Mouse (Mus musculus): Measurements from ENCODE around the gene Cdh26. TPM values are rescaled to one million over a fixed set of nuclear protein-coding genes. Genes with fewer than 3 reads are reported as not detected.

Gene Cdh26
- polyA plus RNA-seq, 1 experiment = not detected

GRCm38 (mm10) chr2:178520216-178520615, 89.9 kb downstream of the Cdh26 start:
- no peaks in the 10 kb centered on the region for H3K79me2 ChIP-seq (ENCODE audit: control insufficient read depth, insufficient read depth)
- TF ChIP-seq CEBPB (IDR thresholded peaks at IDR 0.05; ENCODE audit: low read depth) = no peak
- no peak for TF ChIP-seq CTCF (IDR thresholded peaks at IDR 0.05; ENCODE audit: control insufficient read depth, insufficient read depth, insufficient read length)
- no peak for TF ChIP-seq MYOD1 (IDR thresholded peaks at IDR 0.05; ENCODE audit: control insufficient read depth, insufficient read length, low read depth)
- TF ChIP-seq FOSL1 (IDR thresholded peaks at IDR 0.05; ENCODE audit: insufficient read depth, low read length, poor library complexity, severe bottlenecking) = no peak
- no peak for TF ChIP-seq MAX (IDR thresholded peaks at IDR 0.05)
- no peak for TF ChIP-seq USF1 (IDR thresholded peaks at IDR 0.05; ENCODE audit: low read depth)
- TF ChIP-seq MYOG (IDR thresholded peaks at IDR 0.05; ENCODE audit: control insufficient read depth, extremely low read depth, insufficient read length) = no peak
- no peak overlapping the region for H3ac ChIP-seq (ENCODE audit: control insufficient read depth, insufficient read length, low read depth)
- H3K27me3 ChIP-seq (ENCODE audit: control insufficient read depth, insufficient read depth, insufficient read length) = no peaks in the 10 kb centered on the region
- H3K79me3 ChIP-seq (ENCODE audit: low read depth) = no peaks in the 10 kb centered on the region
- no peak overlapping the region for H3K4me3 ChIP-seq (ENCODE audit: insufficient read depth, poor library complexity, severe bottlenecking)
- H3K36me3 ChIP-seq (ENCODE audit: control insufficient read depth, insufficient read depth) = no peaks in the 10 kb centered on the region

GRCm38 (mm10) chr2:178522331-178522730, 92.0 kb downstream of the Cdh26 start:
- TF ChIP-seq MYOG (IDR thresholded peaks at IDR 0.05; ENCODE audit: control insufficient read depth, extremely low read depth, insufficient read length) (no peak), FOSL1 (IDR thresholded peaks at IDR 0.05; ENCODE audit: insufficient read depth, low read length, poor library complexity, severe bottlenecking) (no peak), CEBPB (IDR thresholded peaks at IDR 0.05; ENCODE audit: low read depth) (no peak), CTCF (IDR thresholded peaks at IDR 0.05; ENCODE audit: control insufficient read depth, insufficient read depth, insufficient read length) (no peak), MYOD1 (IDR thresholded peaks at IDR 0.05; ENCODE audit: control insufficient read depth, insufficient read length, low read depth) (no peak), MAX (IDR thresholded peaks at IDR 0.05) (no peak), USF1 (IDR thresholded peaks at IDR 0.05; ENCODE audit: low read depth) (no peak)
- Histone ChIP-seq H3K4me3 (ENCODE audit: insufficient read depth, poor library complexity, severe bottlenecking) (no peak overlapping the region), H3ac (ENCODE audit: control insufficient read depth, insufficient read length, low read depth) (no peak overlapping the region), H3K36me3 (ENCODE audit: control insufficient read depth, insufficient read depth) (no peaks in the 10 kb centered on the region), H3K79me2 (ENCODE audit: control insufficient read depth, insufficient read depth) (no peaks in the 10 kb centered on the region), H3K27me3 (ENCODE audit: control insufficient read depth, insufficient read depth, insufficient read length) (no peaks in the 10 kb centered on the region), H3K79me3 (ENCODE audit: low read depth) (no peaks in the 10 kb centered on the region)

DNA sequence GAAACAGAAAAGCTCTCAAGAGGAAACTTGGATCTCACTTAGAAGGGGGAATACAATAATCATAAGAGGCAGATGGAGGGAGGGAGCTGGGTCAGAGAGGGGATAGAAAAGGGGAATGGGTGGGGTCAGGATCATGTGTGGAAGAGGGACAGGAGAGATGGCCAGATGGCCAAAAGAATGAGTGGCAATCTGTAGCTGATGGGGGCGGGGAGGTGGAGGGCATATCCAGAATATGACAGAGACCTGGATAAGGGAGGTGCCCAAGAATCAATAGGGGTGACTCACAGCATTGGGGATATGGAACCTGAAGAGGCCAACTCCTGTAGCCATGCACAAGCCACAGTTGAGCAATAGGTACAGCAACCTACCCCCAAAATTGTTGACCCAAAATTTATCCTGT, 92.5 kb downstream of the Cdh26 start:
- Histone ChIP-seq H3K36me3 (ENCODE audit: control insufficient read depth, insufficient read depth) (no peaks in the 10 kb centered on the region), H3ac (ENCODE audit: control insufficient read depth, insufficient read length, low read depth) (no peak overlapping the region), H3K79me2 (ENCODE audit: control insufficient read depth, insufficient read depth) (no peaks in the 10 kb centered on the region), H3K27me3 (ENCODE audit: control insufficient read depth, insufficient read depth, insufficient read length) (no peaks in the 10 kb centered on the region), H3K79me3 (ENCODE audit: low read depth) (no peaks in the 10 kb centered on the region), H3K4me3 (ENCODE audit: insufficient read depth, poor library complexity, severe bottlenecking) (no peak overlapping the region)
- TF ChIP-seq CEBPB (IDR thresholded peaks at IDR 0.05; ENCODE audit: low read depth) (no peak), MYOG (IDR thresholded peaks at IDR 0.05; ENCODE audit: control insufficient read depth, extremely low read depth, insufficient read length) (no peak), CTCF (IDR thresholded peaks at IDR 0.05; ENCODE audit: control insufficient read depth, insufficient read depth, insufficient read length) (no peak), MAX (IDR thresholded peaks at IDR 0.05) (no peak)

DNA sequence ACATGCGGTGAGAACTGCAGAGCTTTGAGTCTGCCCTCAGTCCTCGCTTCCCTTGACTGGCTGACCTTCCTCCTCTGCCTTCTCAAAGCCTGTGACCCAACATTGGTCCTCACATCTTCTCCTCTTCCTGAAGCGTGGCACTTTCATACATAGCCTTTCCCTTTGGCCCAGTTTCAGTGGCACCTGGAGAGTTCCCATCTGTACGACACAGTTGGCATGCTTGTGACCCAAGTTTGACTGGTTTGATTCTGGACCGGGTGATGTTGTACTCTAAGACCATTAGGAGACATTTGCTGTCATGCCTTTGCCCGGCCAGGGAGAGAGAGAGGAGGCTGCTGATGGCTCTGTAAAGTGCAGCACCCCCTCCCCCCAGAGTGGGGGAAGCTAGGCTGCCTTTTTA, 96.4 kb downstream of the Cdh26 start:
- no peak overlapping the region for H3ac ChIP-seq (ENCODE audit: control insufficient read depth, insufficient read length, low read depth)
- no peaks in the 10 kb centered on the region for H3K36me3 ChIP-seq (ENCODE audit: control insufficient read depth, insufficient read depth)
- TF ChIP-seq CEBPB (IDR thresholded peaks at IDR 0.05; ENCODE audit: low read depth) = no peak
- no peak for TF ChIP-seq USF1 (IDR thresholded peaks at IDR 0.05; ENCODE audit: low read depth)
- no peak for TF ChIP-seq CTCF (IDR thresholded peaks at IDR 0.05; ENCODE audit: control insufficient read depth, insufficient read depth, insufficient read length)
- TF ChIP-seq MYOD1 (IDR thresholded peaks at IDR 0.05; ENCODE audit: control insufficient read depth, insufficient read length, low read depth) = no peak
- no peak for TF ChIP-seq FOSL1 (IDR thresholded peaks at IDR 0.05; ENCODE audit: insufficient read depth, low read length, poor library complexity, severe bottlenecking)
- TF ChIP-seq MAX (IDR thresholded peaks at IDR 0.05) = no peak
- TF ChIP-seq MYOG (IDR thresholded peaks at IDR 0.05; ENCODE audit: control insufficient read depth, extremely low read depth, insufficient read length) = no peak
- H3K79me2 ChIP-seq (ENCODE audit: control insufficient read depth, insufficient read depth) = no peaks in the 10 kb centered on the region
- no peaks in the 10 kb centered on the region for H3K79me3 ChIP-seq (ENCODE audit: low read depth)
- H3K27me3 ChIP-seq (ENCODE audit: control insufficient read depth, insufficient read depth, insufficient read length) = no peaks in the 10 kb centered on the region
- no peak overlapping the region for H3K4me3 ChIP-seq (ENCODE audit: insufficient read depth, poor library complexity, severe bottlenecking)

DNA sequence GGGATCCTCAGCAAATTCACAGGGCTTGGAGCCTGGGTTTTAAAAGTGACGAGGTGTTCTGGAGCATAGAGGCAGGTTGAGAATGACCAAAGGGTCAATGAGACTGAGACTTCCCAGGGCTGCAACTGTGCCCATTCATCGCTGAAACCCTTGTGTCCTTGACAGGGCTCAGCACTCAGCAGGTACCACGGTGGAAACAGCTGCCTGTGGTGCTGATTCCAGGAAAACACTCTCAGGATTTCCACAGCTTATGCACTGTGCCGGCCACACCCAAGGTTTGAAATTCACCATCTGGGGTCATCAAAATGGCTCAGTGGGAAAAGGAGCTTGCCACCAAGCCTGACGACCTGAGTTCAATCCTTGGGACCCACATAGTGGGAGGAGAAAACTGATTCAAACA, 100.9 kb downstream of the Cdh26 start:
- TF ChIP-seq MYOD1 (IDR thresholded peaks at IDR 0.05; ENCODE audit: control insufficient read depth, insufficient read length, low read depth) = no peak
- no peak for TF ChIP-seq CEBPB (IDR thresholded peaks at IDR 0.05; ENCODE audit: low read depth)
- TF ChIP-seq MYOG (IDR thresholded peaks at IDR 0.05; ENCODE audit: control insufficient read depth, extremely low read depth, insufficient read length) = no peak
- no peak for TF ChIP-seq USF1 (IDR thresholded peaks at IDR 0.05; ENCODE audit: low read depth)
- no peak for TF ChIP-seq CTCF (IDR thresholded peaks at IDR 0.05; ENCODE audit: control insufficient read depth, insufficient read depth, insufficient read length)
- TF ChIP-seq MAX (IDR thresholded peaks at IDR 0.05) = no peak
- TF ChIP-seq FOSL1 (IDR thresholded peaks at IDR 0.05; ENCODE audit: insufficient read depth, low read length, poor library complexity, severe bottlenecking) = no peak
- Histone ChIP-seq H3K79me3 (ENCODE audit: low read depth) (no peaks in the 10 kb centered on the region), H3K36me3 (ENCODE audit: control insufficient read depth, insufficient read depth) (no peaks in the 10 kb centered on the region)

DNA sequence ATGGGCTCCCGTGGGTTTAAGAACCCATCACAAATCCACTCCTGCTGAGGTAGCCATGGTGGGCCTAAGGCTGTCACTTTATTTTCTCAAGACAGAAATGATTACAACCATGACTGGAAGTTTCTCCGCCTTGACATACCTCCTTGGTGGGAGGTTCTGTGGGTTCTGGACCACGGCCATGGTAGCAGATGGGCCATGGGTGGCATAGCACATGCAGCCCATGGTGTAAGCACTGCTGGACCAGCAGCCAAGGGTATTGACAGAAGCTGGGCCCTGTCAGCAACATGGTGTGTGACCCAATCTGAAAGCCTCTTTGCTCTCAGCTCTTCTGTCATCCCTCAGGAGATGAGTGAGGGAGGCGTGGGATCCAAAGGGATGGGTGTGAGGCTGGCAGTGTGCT, 106.2 kb downstream of the Cdh26 start:
- TF ChIP-seq FOSL1 (IDR thresholded peaks at IDR 0.05; ENCODE audit: insufficient read depth, low read length, poor library complexity, severe bottlenecking) (no peak), MAX (IDR thresholded peaks at IDR 0.05) (no peak), MYOD1 (IDR thresholded peaks at IDR 0.05; ENCODE audit: control insufficient read depth, insufficient read length, low read depth) (no peak), CTCF (IDR thresholded peaks at IDR 0.05; ENCODE audit: control insufficient read depth, insufficient read depth, insufficient read length) (no peak), CEBPB (IDR thresholded peaks at IDR 0.05; ENCODE audit: low read depth) (no peak), USF1 (IDR thresholded peaks at IDR 0.05; ENCODE audit: low read depth) (no peak), MYOG (IDR thresholded peaks at IDR 0.05; ENCODE audit: control insufficient read depth, extremely low read depth, insufficient read length) (no peak)
- H3K79me3 ChIP-seq (ENCODE audit: low read depth) = no peaks in the 10 kb centered on the region
- no peaks in the 10 kb centered on the region for H3K27me3 ChIP-seq (ENCODE audit: control insufficient read depth, insufficient read depth, insufficient read length)
- no peak overlapping the region for H3ac ChIP-seq (ENCODE audit: control insufficient read depth, insufficient read length, low read depth)
- H3K36me3 ChIP-seq (ENCODE audit: control insufficient read depth, insufficient read depth) = no peaks in the 10 kb centered on the region
- no peaks in the 10 kb centered on the region for H3K79me2 ChIP-seq (ENCODE audit: control insufficient read depth, insufficient read depth)
- H3K4me3 ChIP-seq (ENCODE audit: insufficient read depth, poor library complexity, severe bottlenecking) = no peak overlapping the region

More for the DNA sequence above, 100.9 kb downstream of the Cdh26 start:
- H3K4me3 ChIP-seq (ENCODE audit: insufficient read depth, poor library complexity, severe bottlenecking) = no peak overlapping the region
- no peak overlapping the region for H3ac ChIP-seq (ENCODE audit: control insufficient read depth, insufficient read length, low read depth)
- no peaks in the 10 kb centered on the region for H3K27me3 ChIP-seq (ENCODE audit: control insufficient read depth, insufficient read depth, insufficient read length)
- H3K79me2 ChIP-seq (ENCODE audit: control insufficient read depth, insufficient read depth) = no peaks in the 10 kb centered on the region

Other genes starting within 250 kb of the Cdh26 start
- not detected for gene Sycp2, start 22.8 kb upstream of the Cdh26 start, polyA plus RNA-seq (2012; fragmentation: generic; extraction: Trizol)
- not detected for gene Ppp1r3d, start 16.1 kb upstream of the Cdh26 start, polyA plus RNA-seq (2012; fragmentation: generic; extraction: Trizol)
- gene Fam217b, start 16.0 kb upstream of the Cdh26 start, polyA plus RNA-seq (2012; fragmentation: generic; extraction: Trizol) = not detected